Mouse (Mus musculus): ENCODE results near the gene Gm4847.

Gm4847 gene

GRCm38 (mm10) chr1:166647593-166647992, at the start of gene Gm4847:
Gene Gm4847, minus strand, starts transcription at chr1:166647693.
- no peak for DNase-seq (ENCODE audit: low spot score)

GRCm38 (mm10) chr1:166681745-166682144, 34.3 kb upstream of the Gm4847 start, which contains the start of gene Fmo9:
Gene Fmo9, minus strand, starts transcription at chr1:166681845.
- no peak for DNase-seq (ENCODE audit: low spot score)

GRCm38 (mm10) chr1:166669264-166669663, 21.8 kb upstream of the Gm4847 start:
- no peak for DNase-seq (ENCODE audit: low spot score)

- DNase-seq (ENCODE audit: low spot score): no peak
Measured at GRCm38 (mm10) chr1:166660800-166661199, 13.3 kb upstream of the Gm4847 start.
